Mouse (Mus musculus): ENCODE results near the gene Bpifa2.

DNA sequence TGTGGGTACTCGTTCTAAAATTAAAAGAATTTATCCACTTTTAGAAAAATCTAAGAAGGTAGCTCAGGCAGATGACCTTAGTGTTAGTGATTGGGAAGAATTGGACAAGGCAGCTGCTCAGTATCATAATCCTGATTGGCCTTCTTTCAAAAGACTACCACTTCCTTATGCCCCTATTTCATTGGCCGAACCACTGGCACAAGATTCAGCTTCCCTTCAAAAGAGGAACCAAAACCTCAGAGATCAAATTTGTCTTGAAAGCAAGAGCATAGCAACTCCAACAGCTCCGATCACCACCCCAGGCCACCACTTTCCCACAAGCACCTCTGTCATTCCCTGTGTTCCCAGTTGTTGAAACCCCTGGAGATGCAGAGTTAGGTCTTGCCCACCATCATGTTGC lies 36.7 kb downstream of the Bpifa2 start:
- TF ChIP-seq CTCF (IDR thresholded peaks at IDR 0.05; ENCODE audit: low read depth, low read length): no peak
- no peak for TF ChIP-seq POLR2A (IDR thresholded peaks at IDR 0.05; ENCODE audit: extremely low read depth, insufficient read depth, low read length)

Measured in liver, adult 2 months (tissue).